Mouse (Mus musculus) MEL (cell line): ENCODE results near the gene Haus6.

Experiments
- BHLHE40 ChIP-seq: IDR thresholded peaks from 2 replicates; pipeline ENCODE4 v1.6.1; 2012; ENCODE audit warnings: low read depth, mild to moderate bottlenecking, inconsistent platforms, low read length, improper control_type of control experiment, borderline replicate concordance
- CTCF ChIP-seq, 3 experiments: IDR thresholded peaks in 2 of 3; conservative IDR thresholded peaks in 1 of 3; 2 replicates each; pipeline ENCODE4 v1.5.1; 2011 to 2012; ENCODE audit warnings: low read length in 3 of 3, low read depth in 2 of 3, mild to moderate bottlenecking in 2 of 3, improper control_type of control experiment in 1 of 3, inconsistent platforms in 1 of 3, mixed read lengths in 1 of 3, moderate library complexity in 1 of 3; ENCODE audit not compliant: control insufficient read depth in 1 of 3, insufficient read depth in 1 of 3, poor library complexity in 1 of 3, severe bottlenecking in 1 of 3
- ELF1 ChIP-seq: IDR thresholded peaks from 2 replicates; pipeline ENCODE4 v1.6.1; 2014; ENCODE audit warnings: low read depth, mild to moderate bottlenecking, inconsistent platforms, low read length, improper control_type of control experiment, moderate library complexity
- ETS1 ChIP-seq: IDR thresholded peaks from 2 replicates; pipeline ENCODE4 v1.6.1; 2012; ENCODE audit warnings: low read depth, mild to moderate bottlenecking, inconsistent platforms, low read length, improper control_type of control experiment, moderate library complexity
- NELFE ChIP-seq: IDR thresholded peaks from 2 replicates; pipeline ENCODE4 v1.6.1; 2011; ENCODE audit warnings: low read depth, low read length, improper control_type of control experiment
- POLR2A ChIP-seq, 2 experiments: IDR thresholded peaks; 2 replicates each; pipeline ENCODE4 v1.6.1; 2011 to 2012; ENCODE audit warnings: low read length in 2 of 2, mild to moderate bottlenecking in 2 of 2, control low read depth in 1 of 2, improper control_type of control experiment in 1 of 2, low read depth in 1 of 2, moderate library complexity in 1 of 2; ENCODE audit not compliant: control insufficient read depth in 1 of 2, insufficient read depth in 1 of 2, poor library complexity in 1 of 2
- RAD21 ChIP-seq: IDR thresholded peaks from 2 replicates; pipeline ENCODE4 v1.6.1; 2011; ENCODE audit warnings: mild to moderate bottlenecking, low read depth, low read length, improper control_type of control experiment
- UBTF ChIP-seq: IDR thresholded peaks from 2 replicates; pipeline ENCODE4 v1.6.1; 2012; ENCODE audit warnings: low read depth, mild to moderate bottlenecking, inconsistent platforms, low read length, improper control_type of control experiment, moderate library complexity, borderline replicate concordance; ENCODE audit not compliant: insufficient read depth
- USF1 ChIP-seq: IDR thresholded peaks from 2 replicates; pipeline ENCODE4 v1.6.1; 2014; ENCODE audit warnings: low read depth, mild to moderate bottlenecking, inconsistent platforms, low read length, improper control_type of control experiment, moderate library complexity
- ZKSCAN1 ChIP-seq: IDR thresholded peaks from 2 replicates; pipeline ENCODE4 v1.6.1; 2012; ENCODE audit warnings: low read depth, mild to moderate bottlenecking, inconsistent platforms, low read length, improper control_type of control experiment, moderate library complexity
- ZNF384 ChIP-seq: IDR thresholded peaks from 2 replicates; pipeline ENCODE4 v1.6.1; 2012; ENCODE audit warnings: low read depth, mild to moderate bottlenecking, inconsistent platforms, low read length, improper control_type of control experiment

GRCm38 (mm10) chr4:86580056-86580455, 31.8 kb downstream of the Haus6 start:
- TF ChIP-seq ZNF384, result no peak
- TF ChIP-seq CTCF (IDR thresholded peaks at IDR 0.05 in 2 of 3, conservative IDR thresholded peaks at IDR 0.05 in 1 of 3; ENCODE audit: control insufficient read depth in 1 of 3, insufficient read depth in 1 of 3, low read depth in 2 of 3, low read length in 3 of 3, poor library complexity in 1 of 3, severe bottlenecking in 1 of 3), result no peak
- TF ChIP-seq ETS1, result no peak
- no peak for TF ChIP-seq USF1
- no peak for TF ChIP-seq NELFE
- TF ChIP-seq RAD21, result no peak
- TF ChIP-seq ZKSCAN1, result no peak
- no peak for TF ChIP-seq ELF1
- no peak for TF ChIP-seq POLR2A (IDR thresholded peaks at IDR 0.05; ENCODE audit: control insufficient read depth in 1 of 2, insufficient read depth in 1 of 2, low read depth in 1 of 2, low read length in 2 of 2, poor library complexity in 1 of 2)
- no peak for TF ChIP-seq UBTF
- TF ChIP-seq BHLHE40, result no peak
